Mouse (Mus musculus): ENCODE results near the gene Fthl17a.

DNA sequence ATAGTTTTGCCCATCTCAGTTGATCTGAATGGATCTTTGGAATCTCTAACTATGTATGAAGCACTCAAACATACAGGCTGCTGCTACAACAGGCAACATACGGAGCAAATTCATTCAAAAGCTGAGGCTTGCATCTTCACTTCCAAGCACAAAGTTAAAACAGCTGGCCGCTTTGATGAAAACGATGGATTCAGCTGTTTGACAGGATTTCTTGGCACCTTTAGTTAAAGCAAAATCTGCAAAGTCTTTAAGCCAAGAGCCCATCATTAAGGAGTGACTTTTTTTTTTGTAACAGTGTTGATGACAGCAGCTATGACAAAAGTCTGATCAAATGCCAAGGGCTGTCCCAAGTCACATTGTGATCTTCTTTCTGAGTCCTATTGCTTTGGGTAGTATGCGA, 69.1 kb downstream of the Fthl17a start:
- TF ChIP-seq ZNF384 (IDR thresholded peaks at IDR 0.05; ENCODE audit: low read depth, low read length) = no peak
- TF ChIP-seq CTCF (conservative IDR thresholded peaks at IDR 0.05 in 1 of 2, IDR thresholded peaks at IDR 0.05 in 1 of 2; ENCODE audit: low read depth in 2 of 2, low read length in 2 of 2) = no peak
- TF ChIP-seq ZC3H11A (IDR thresholded peaks at IDR 0.05; ENCODE audit: low read depth, low read length) = no peak
- TF ChIP-seq CHD2 (IDR thresholded peaks at IDR 0.05; ENCODE audit: low read length) = no peak
- no peak for TF ChIP-seq KAT2A (IDR thresholded peaks at IDR 0.05; ENCODE audit: insufficient replicate concordance, low read length)
- no peak for TF ChIP-seq SMC3 (IDR thresholded peaks at IDR 0.05; ENCODE audit: low read depth, low read length)
- TF ChIP-seq MAX (IDR thresholded peaks at IDR 0.05; ENCODE audit: low read length) = no peak
- no peak for TF ChIP-seq POLR2A (IDR thresholded peaks at IDR 0.05; ENCODE audit: low read depth, low read length)
- no peak for TF ChIP-seq GABPA (IDR thresholded peaks at IDR 0.05; ENCODE audit: insufficient replicate concordance, low read depth, low read length)
- no peak for TF ChIP-seq USF2 (conservative IDR thresholded peaks at IDR 0.05; ENCODE audit: low read depth, low read length)
- TF ChIP-seq EP300 (IDR thresholded peaks at IDR 0.05; ENCODE audit: low read length) = no peak
- no peak for TF ChIP-seq HCFC1 (IDR thresholded peaks at IDR 0.05; ENCODE audit: low read depth, low read length)

Measured in CH12.LX (cell line).